Mouse (Mus musculus): Measurements from ENCODE around the gene Phf21a. TPM values are rescaled to one million over a fixed set of nuclear protein-coding genes. Genes with fewer than 3 reads are reported as not detected.
A peak's percentile ranks its signal among the peaks of the same experiment; 100 is the strongest.

Gene Phf21a
- polyA plus RNA-seq, 1 experiment = 0.10 TPM

GRCm38 (mm10) chr2:92360186-92360823 is 267.4 kb downstream of the Phf21a start:
- H3K4me1 ChIP-seq (ENCODE audit: control insufficient read depth) = no peaks in the 10 kb centered on the region
- TF ChIP-seq GATA1 (IDR thresholded peaks at IDR 0.05; ENCODE audit: low read length) = no peak
- TF ChIP-seq TAL1 (IDR thresholded peaks at IDR 0.05; ENCODE audit: low read length) = no peak
- peaks cover 7% of the 10 kb centered on the region for H3K36me3 ChIP-seq (ENCODE audit: control insufficient read depth)
- no peaks in the 10 kb centered on the region for H3K27me3 ChIP-seq (ENCODE audit: control insufficient read depth)
- H3K4me3 ChIP-seq (replicated peaks) = no peak overlapping the region
- no peaks in the 10 kb centered on the region for H3K9me3 ChIP-seq (ENCODE audit: control insufficient read depth, low read length)

- no peaks in the 10 kb centered on the region for H3K27me3 ChIP-seq (ENCODE audit: control insufficient read depth)
- TF ChIP-seq TAL1 (IDR thresholded peaks at IDR 0.05; ENCODE audit: low read length) = no peak
- TF ChIP-seq GATA1 (IDR thresholded peaks at IDR 0.05; ENCODE audit: low read length) = no peak
- no peak overlapping the region for H3K4me3 ChIP-seq (replicated peaks)
- H3K4me1 ChIP-seq (ENCODE audit: control insufficient read depth) = no peaks in the 10 kb centered on the region
- peaks cover 11% of the 10 kb centered on the region for H3K36me3 ChIP-seq (ENCODE audit: control insufficient read depth)
- H3K9me3 ChIP-seq (ENCODE audit: control insufficient read depth, low read length) = no peaks in the 10 kb centered on the region
Measured at GRCm38 (mm10) chr2:92360893-92361292, 268.0 kb downstream of the Phf21a start.

- H3K27me3 ChIP-seq (ENCODE audit: control insufficient read depth) = no peaks in the 10 kb centered on the region
- H3K4me3 ChIP-seq (replicated peaks) = no peak overlapping the region
- H3K36me3 ChIP-seq (ENCODE audit: control insufficient read depth) = peaks cover 11% of the 10 kb centered on the region
- TF ChIP-seq GATA1 (IDR thresholded peaks at IDR 0.05; ENCODE audit: low read length) (no peak), TAL1 (IDR thresholded peaks at IDR 0.05; ENCODE audit: low read length) (no peak)
- no peaks in the 10 kb centered on the region for H3K4me1 ChIP-seq (ENCODE audit: control insufficient read depth)
- no peaks in the 10 kb centered on the region for H3K9me3 ChIP-seq (ENCODE audit: control insufficient read depth, low read length)
Measured at GRCm38 (mm10) chr2:92361795-92362194, 268.9 kb downstream of the Phf21a start.

- no peak overlapping the region for H3K4me3 ChIP-seq (replicated peaks)
- H3K9me3 ChIP-seq (ENCODE audit: control insufficient read depth, low read length) = no peaks in the 10 kb centered on the region
- peaks cover 9% of the 10 kb centered on the region; the same call in 1 of the 2 replicates for H3K36me3 ChIP-seq (ENCODE audit: control insufficient read depth)
- peaks cover 3% of the 10 kb centered on the region for H3K4me1 ChIP-seq (ENCODE audit: control insufficient read depth)
- peaks cover 4% of the 10 kb centered on the region; the same call in 1 of the 2 replicates for H3K27me3 ChIP-seq (ENCODE audit: control insufficient read depth)
- no peak for TF ChIP-seq GATA1 (IDR thresholded peaks at IDR 0.05; ENCODE audit: low read length)
Measured at GRCm38 (mm10) chr2:92362571-92363228, 269.8 kb downstream of the Phf21a start.

GRCm38 (mm10) chr2:92364086-92364485 is 271.2 kb downstream of the Phf21a start:
- Histone ChIP-seq H3K36me3 (ENCODE audit: control insufficient read depth) (peaks cover 9% of the 10 kb centered on the region; the same call in 1 of the 2 replicates), H3K9me3 (ENCODE audit: control insufficient read depth, low read length) (no peaks in the 10 kb centered on the region), H3K4me3 (replicated peaks) (no peak overlapping the region), H3K27me3 (ENCODE audit: control insufficient read depth) (peaks cover 11% of the 10 kb centered on the region), H3K4me1 (ENCODE audit: control insufficient read depth) (peaks cover 3% of the 10 kb centered on the region)
- no peak for TF ChIP-seq GATA1 (IDR thresholded peaks at IDR 0.05; ENCODE audit: low read length)
- TF ChIP-seq TAL1 (IDR thresholded peaks at IDR 0.05; ENCODE audit: low read length) = no peak

GRCm38 (mm10) chr2:92365568-92365967 is 272.7 kb downstream of the Phf21a start:
- Histone ChIP-seq H3K36me3 (ENCODE audit: control insufficient read depth) (peaks cover 5% of the 10 kb centered on the region; the same call in 1 of the 2 replicates), H3K9me3 (ENCODE audit: control insufficient read depth, low read length) (no peaks in the 10 kb centered on the region), H3K27me3 (ENCODE audit: control insufficient read depth) (peaks cover 25% of the 10 kb centered on the region), H3K4me1 (ENCODE audit: control insufficient read depth) (peaks cover 3% of the 10 kb centered on the region), H3K4me3 (replicated peaks) (no peak overlapping the region)
- no peak for TF ChIP-seq GATA1 (IDR thresholded peaks at IDR 0.05; ENCODE audit: low read length)
- TF ChIP-seq TAL1 (IDR thresholded peaks at IDR 0.05; ENCODE audit: low read length) = no peak

- TF ChIP-seq TAL1 (IDR thresholded peaks at IDR 0.05; ENCODE audit: low read length) = no peak
- TF ChIP-seq GATA1 (IDR thresholded peaks at IDR 0.05; ENCODE audit: low read length) = no peak
Measured at GRCm38 (mm10) chr2:92367383-92368029, 274.6 kb downstream of the Phf21a start.

GRCm38 (mm10) chr2:92370375-92370774 is 277.5 kb downstream of the Phf21a start:
- Histone ChIP-seq H3K4me1 (ENCODE audit: control insufficient read depth) (peaks cover 16% of the 10 kb centered on the region), H3K4me3 (replicated peaks) (peak overlapping the region; percentile 51), H3K36me3 (ENCODE audit: control insufficient read depth) (peaks cover 4% of the 10 kb centered on the region; the same call in 1 of the 2 replicates), H3K9me3 (ENCODE audit: control insufficient read depth, low read length) (no peaks in the 10 kb centered on the region), H3K27me3 (ENCODE audit: control insufficient read depth) (peaks cover 59% of the 10 kb centered on the region)
- TF ChIP-seq GATA1 (IDR thresholded peaks at IDR 0.05; ENCODE audit: low read length) (no peak), TAL1 (IDR thresholded peaks at IDR 0.05; ENCODE audit: low read length) (no peak)

More at GRCm38 (mm10) chr2:92367383-92368029, 274.6 kb downstream of the Phf21a start:
- no peaks in the 10 kb centered on the region for H3K9me3 ChIP-seq (ENCODE audit: control insufficient read depth, low read length)
- no peak overlapping the region for H3K4me3 ChIP-seq (replicated peaks)
- peaks cover 45% of the 10 kb centered on the region for H3K27me3 ChIP-seq (ENCODE audit: control insufficient read depth)
- H3K36me3 ChIP-seq (ENCODE audit: control insufficient read depth) = peaks cover 5% of the 10 kb centered on the region; the same call in 1 of the 2 replicates
- H3K4me1 ChIP-seq (ENCODE audit: control insufficient read depth) = peaks cover 6% of the 10 kb centered on the region
